Mouse (Mus musculus): ENCODE data around the gene Spesp1.

- TF ChIP-seq CTCF (IDR thresholded peaks at IDR 0.05; ENCODE audit: control insufficient read depth, insufficient read depth, low read length) (no peak), POLR2A (IDR thresholded peaks at IDR 0.05; ENCODE audit: borderline replicate concordance, control insufficient read depth, low read depth, low read length) (no peak)
These were observed 46.5 kb downstream of the Spesp1 start for GRCm38 (mm10) chr9:62235501-62235900.

Data from bone marrow, adult 2 months (tissue).